Mouse (Mus musculus) kidney, embryonic 16.5 days (tissue): ENCODE data around the gene Ceacam18. TPM values are rescaled to one million over a fixed set of nuclear protein-coding genes. Genes with fewer than 3 reads are reported as not detected.

Experiments
- ATAC-seq: fragments of 200-750 bp; cut with Nextera tagmentation; 2 replicates; pipeline ENCODE4 v1.8.0; 2017; ENCODE audit warnings: moderate TSS enrichment; ENCODE audit not compliant: low FRiP score, low TSS enrichment
- H3K27ac ChIP-seq: fragments of 300-500 bp; sonication (generic); 2 replicates; pipeline ENCODE4 v1.5.1; 2014; ENCODE audit warnings: low read length
- H3K27me3 ChIP-seq: fragments of 300-500 bp; sonication (generic); 2 replicates; pipeline ENCODE4 v1.6.1; 2014; ENCODE audit warnings: low read length, control low read depth, mixed read lengths; ENCODE audit not compliant: insufficient read depth
- H3K36me3 ChIP-seq: fragments of 300-500 bp; sonication (generic); 2 replicates; pipeline ENCODE4 v1.6.1; 2014; ENCODE audit warnings: low read length, control low read depth, mixed read lengths; ENCODE audit not compliant: insufficient read depth
- H3K4me1 ChIP-seq: fragments of 300-500 bp; sonication (generic); 2 replicates; pipeline ENCODE4 v1.6.1; 2014; ENCODE audit warnings: low read length, control low read depth, mixed read lengths; ENCODE audit not compliant: insufficient read depth
- H3K4me2 ChIP-seq: fragments of 300-500 bp; sonication (generic); replicated peaks from 2 replicates; pipeline ENCODE4 v1.6.1; 2014; ENCODE audit warnings: low read depth, low read length
- H3K4me3 ChIP-seq: fragments of 300-500 bp; sonication (generic); 2 replicates; pipeline ENCODE4 v1.5.1; 2014; ENCODE audit warnings: mild to moderate bottlenecking, low read length
- H3K9ac ChIP-seq: fragments of 300-500 bp; sonication (generic); replicated peaks from 2 replicates; pipeline ENCODE4 v1.6.1; 2014; ENCODE audit warnings: low read length
- H3K9me3 ChIP-seq: fragments of 300-500 bp; sonication (generic); 2 replicates; pipeline ENCODE4 v1.6.1; 2016; ENCODE audit warnings: low read length, control low read depth
- WGBS: fragments of 180-500 bp; shearing (Covaris S2); extraction: QIAGEN DNeasy Blood & Tissue Kit; methylation state at CpG from one replicate; pipeline ENCODE4 v1.1.7; 2014; 5-methylcytosine and 5-hydroxymethylcytosine counted together
- polyA plus RNA-seq: library from polyadenylated mRNA; unstranded; fragments of >200 nt; fragmentation: Nextera tagmentation; extraction: Ambion mirVana; gene quantifications from 2 replicates; pipeline ENCODE4 v1.2.1, GENCODE M21; 2015

Gene Ceacam18
- polyA plus RNA-seq, result not detected in 2 replicates

DNA sequence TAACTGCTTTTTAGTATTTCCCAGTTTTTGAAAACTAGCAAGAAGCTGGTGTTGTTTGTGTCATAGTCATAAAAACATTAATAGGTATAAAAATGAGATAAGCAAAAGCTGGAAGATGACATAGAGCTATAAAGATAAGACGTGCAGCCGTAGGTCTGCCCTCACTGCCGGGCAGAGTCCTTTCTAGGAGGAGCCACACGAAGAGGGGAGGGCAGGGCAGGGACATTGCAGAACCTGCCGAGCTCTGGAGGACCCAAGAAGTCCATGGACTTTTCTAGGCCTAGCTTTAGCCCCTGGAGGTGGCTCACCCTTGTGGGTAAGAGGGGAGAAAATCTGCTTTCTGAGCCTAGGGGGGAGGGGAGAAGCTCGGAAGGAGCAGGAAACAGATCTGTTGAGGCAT is at the start of gene Ceacam18:
TSS of gene Ceacam18 (plus strand) at position 208 of the 400 bp plus-strand sequence.
- ATAC-seq, result no peak
- WGBS, result 60% methylated on average over 6 of the region's 6 CpGs

GRCm38 (mm10) chr7:43584790-43585189 is 49.7 kb upstream of the Ceacam18 start:
- ATAC-seq, result no peak
- WGBS, result 97% methylated on average over 5 of the region's 5 CpGs
- H3K27me3 ChIP-seq, result no peaks in the 10 kb centered on the region
- peaks cover 16% of the 10 kb centered on the region for H3K4me1 ChIP-seq
- H3K9me3 ChIP-seq, result no peaks in the 10 kb centered on the region
- no peak overlapping the region for H3K4me3 ChIP-seq
- peaks cover 55% of the 10 kb centered on the region for H3K36me3 ChIP-seq
- no peak overlapping the region for H3K27ac ChIP-seq
- H3K9ac ChIP-seq, result no peak overlapping the region
- H3K4me2 ChIP-seq, result no peak overlapping the region

More for the DNA sequence above, at the start of gene Ceacam18:
- Histone ChIP-seq H3K9me3 (no peaks in the 10 kb centered on the region), H3K4me3 (no peak within 1 kb of the TSS), H3K27ac (no peak within 1 kb of the TSS), H3K4me1 (no peaks in the 10 kb centered on the region), H3K27me3 (no peaks in the 10 kb centered on the region), H3K9ac (no peak within 1 kb of the TSS), H3K36me3 (no peaks in the 10 kb centered on the region), H3K4me2 (no peak within 1 kb of the TSS)

- ATAC-seq, result no peak
- Histone ChIP-seq H3K9me3 (no peaks in the 10 kb centered on the region), H3K4me3 (no peak overlapping the region), H3K36me3 (no peaks in the 10 kb centered on the region), H3K9ac (no peak overlapping the region), H3K27ac (no peak overlapping the region), H3K4me1 (no peaks in the 10 kb centered on the region), H3K27me3 (no peaks in the 10 kb centered on the region), H3K4me2 (no peak overlapping the region)
- WGBS, result 28% methylated on average over 5 of the region's 5 CpGs
These were observed 32.6 kb upstream of the Ceacam18 start for GRCm38 (mm10) chr7:43601884-43602283.

DNA sequence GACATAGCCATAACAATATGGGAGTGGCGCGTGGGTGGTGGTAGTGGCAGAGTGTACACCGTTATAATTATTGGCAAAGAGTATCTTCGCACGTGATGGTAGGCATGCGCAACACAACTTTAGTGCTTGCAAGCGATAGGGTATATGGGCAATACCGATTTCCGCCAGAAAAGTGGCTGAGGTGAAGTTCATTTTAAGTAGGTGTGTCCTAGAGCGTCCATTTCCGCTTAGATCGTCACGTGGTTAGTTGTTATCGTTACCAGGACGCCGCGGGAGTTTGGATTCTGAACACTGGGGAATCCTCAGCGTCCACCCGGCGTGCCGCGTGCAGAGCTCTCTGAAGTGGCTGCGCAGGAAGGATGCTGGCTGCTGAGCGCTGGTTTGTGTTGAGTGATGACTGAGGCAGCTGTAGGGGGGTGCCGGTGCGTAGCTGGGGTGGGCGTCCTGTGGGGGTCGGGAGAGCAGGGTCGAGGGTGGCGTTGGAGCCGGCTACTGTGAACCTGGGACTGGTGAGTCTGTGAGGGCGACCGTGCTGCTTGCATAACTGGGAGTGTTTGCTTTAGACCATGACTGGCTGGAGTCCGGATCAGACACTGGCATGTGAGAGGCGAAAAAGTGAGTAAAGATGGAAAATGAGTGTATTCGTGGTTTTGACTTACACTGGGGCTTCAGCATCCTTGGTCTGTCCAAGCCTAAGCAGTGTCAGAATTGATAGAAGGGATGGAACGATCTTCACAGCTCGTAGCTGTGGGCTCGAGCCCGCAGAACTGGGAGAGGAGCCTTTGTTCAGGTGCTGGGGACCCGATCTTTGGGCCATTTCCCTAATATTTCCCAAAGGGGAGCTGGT is 27.4 kb upstream of the Ceacam18 start, which contains the start of gene Zfp819:
TSS of gene Zfp819 (plus strand) at position 274 of the 847 bp plus-strand sequence.
- ATAC-seq, result peak; percentile 91
- H3K4me1 ChIP-seq, result no peaks in the 10 kb centered on the region
- H3K4me2 ChIP-seq, result peak within 1 kb of the TSS; percentile 58
- no peaks in the 10 kb centered on the region for H3K9me3 ChIP-seq
- 14% methylated on average over 41 of the region's 41 CpGs for WGBS
- H3K36me3 ChIP-seq, result no peaks in the 10 kb centered on the region
- no peak within 1 kb of the TSS for H3K27ac ChIP-seq
- peak within 1 kb of the TSS; percentile 39 for H3K4me3 ChIP-seq
- H3K9ac ChIP-seq, result peak within 1 kb of the TSS; percentile 24; the same call in 1 of the 2 replicates
- 0 out of 2 replicates have a peak, but pooled peaks cover 5% of the 10 kb centered on the region for H3K27me3 ChIP-seq

DNA sequence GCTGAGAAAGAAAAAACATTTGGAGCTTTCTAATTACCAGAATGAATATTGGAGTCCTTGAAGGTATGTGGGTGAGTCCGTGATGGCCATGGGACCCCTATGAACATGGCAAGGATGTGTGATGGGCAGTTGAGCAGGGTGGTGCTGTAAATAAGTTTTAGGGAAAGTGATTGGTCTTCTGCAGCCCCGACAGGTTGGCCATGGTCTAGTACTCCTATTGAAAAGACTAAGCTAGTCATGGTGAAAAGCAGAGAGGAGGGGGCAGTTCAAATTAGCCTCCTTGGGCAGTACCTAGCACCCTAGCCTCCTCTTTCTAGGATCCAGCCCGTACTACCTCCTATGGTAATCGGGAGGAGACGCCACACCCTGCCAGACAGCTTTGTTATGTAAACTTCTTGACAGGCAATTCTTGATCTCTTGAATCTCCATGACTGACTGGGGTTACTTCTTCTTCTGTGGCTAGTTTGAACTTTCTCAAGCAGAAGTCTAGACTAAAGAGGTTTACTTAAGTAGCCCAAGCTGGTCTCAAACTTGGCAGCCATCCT is 26.7 kb upstream of the Ceacam18 start:
- H3K36me3 ChIP-seq, result no peaks in the 10 kb centered on the region
- H3K4me2 ChIP-seq, result peak overlapping the region; percentile 58
- WGBS, result 36% methylated on average over 5 of the region's 5 CpGs
- no peak overlapping the region for H3K9ac ChIP-seq
- no peak overlapping the region for H3K27ac ChIP-seq
- no peaks in the 10 kb centered on the region for H3K4me1 ChIP-seq
- no peak overlapping the region for H3K4me3 ChIP-seq
- H3K27me3 ChIP-seq, result 0 out of 2 replicates have a peak, but pooled peaks cover 5% of the 10 kb centered on the region
- H3K9me3 ChIP-seq, result no peaks in the 10 kb centered on the region
- peak; percentile 51 for ATAC-seq

DNA sequence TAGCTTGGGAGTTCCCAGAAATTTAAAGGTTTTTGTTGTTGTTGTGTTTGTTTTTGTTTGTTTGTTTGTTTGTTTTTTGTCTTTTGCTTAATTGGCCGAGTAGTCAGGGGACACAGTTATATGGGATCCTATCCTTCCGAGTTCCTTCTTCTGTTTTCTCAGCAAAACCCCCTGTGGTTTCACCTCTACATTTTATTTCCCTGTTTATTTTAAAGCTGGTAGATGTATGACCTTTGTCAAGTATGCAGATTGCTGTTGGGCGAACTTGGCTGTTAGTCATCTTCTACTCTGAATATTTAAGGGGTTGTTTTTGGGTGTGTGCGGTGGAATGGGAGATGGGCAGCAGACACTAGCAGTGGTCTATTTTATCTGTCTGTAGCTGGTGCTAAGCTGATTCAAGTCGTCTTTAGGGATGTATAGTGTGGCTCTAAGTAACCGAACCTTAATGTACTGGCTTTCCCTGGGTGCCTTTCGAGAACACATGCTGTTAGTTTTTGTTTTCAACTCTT is 26.1 kb upstream of the Ceacam18 start:
- Histone ChIP-seq H3K27ac (no peak overlapping the region), H3K36me3 (no peaks in the 10 kb centered on the region), H3K9ac (no peak overlapping the region), H3K4me3 (no peak overlapping the region), H3K4me1 (no peaks in the 10 kb centered on the region), H3K9me3 (no peaks in the 10 kb centered on the region), H3K4me2 (no peak overlapping the region), H3K27me3 (0 out of 2 replicates have a peak, but pooled peaks cover 5% of the 10 kb centered on the region)
- ATAC-seq, result no peak
- 78% methylated on average over 7 of the region's 7 CpGs for WGBS

DNA sequence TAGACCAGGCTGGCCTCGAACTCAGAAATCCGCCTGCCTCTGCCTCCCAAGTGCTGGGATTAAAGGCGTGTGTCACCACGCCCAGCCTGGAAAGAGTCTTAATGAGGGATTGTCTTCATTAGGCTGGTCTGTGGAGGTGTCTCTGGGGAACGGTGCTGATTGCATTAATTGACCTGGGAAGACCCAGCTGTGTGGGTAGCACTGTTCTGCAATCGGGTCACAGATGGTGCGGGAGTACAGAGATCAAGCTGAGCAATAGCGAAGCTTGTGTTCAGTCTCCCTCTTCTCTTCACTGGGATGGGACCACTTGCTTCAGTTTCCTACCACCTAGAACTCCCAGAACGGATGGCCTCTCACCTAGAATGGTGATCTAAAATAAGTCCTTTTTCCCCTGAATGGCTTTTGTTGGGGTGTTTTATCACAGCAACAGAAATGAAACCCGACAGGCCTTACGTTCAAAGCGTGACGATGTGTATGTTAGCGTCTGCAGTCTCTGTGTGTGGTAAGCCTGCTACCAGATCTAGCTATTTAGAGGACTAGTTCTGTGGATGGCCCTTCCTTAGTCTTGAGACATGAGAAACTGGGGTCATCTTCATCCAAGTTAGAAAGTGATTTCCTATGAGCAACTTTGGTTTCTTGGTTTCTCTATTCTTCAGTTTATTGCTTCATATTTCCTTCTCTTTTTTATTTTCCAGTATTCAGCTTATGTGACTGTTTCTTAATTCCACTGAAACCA is 20.5 kb upstream of the Ceacam18 start:
- Histone ChIP-seq H3K4me3 (no peak overlapping the region), H3K9me3 (no peaks in the 10 kb centered on the region), H3K4me2 (no peak overlapping the region), H3K4me1 (no peaks in the 10 kb centered on the region), H3K36me3 (no peaks in the 10 kb centered on the region), H3K9ac (no peak overlapping the region), H3K27me3 (no peaks in the 10 kb centered on the region), H3K27ac (no peak overlapping the region)
- no peak for ATAC-seq
- WGBS, result 87% methylated on average over 14 of the region's 14 CpGs

GRCm38 (mm10) chr7:43622927-43623326 is 11.6 kb upstream of the Ceacam18 start:
- no peaks in the 10 kb centered on the region for H3K36me3 ChIP-seq
- no peak overlapping the region for H3K9ac ChIP-seq
- 71% methylated on average over 7 of the region's 7 CpGs for WGBS
- no peak overlapping the region for H3K4me2 ChIP-seq
- H3K9me3 ChIP-seq, result no peaks in the 10 kb centered on the region
- H3K4me3 ChIP-seq, result no peak overlapping the region
- no peaks in the 10 kb centered on the region for H3K27me3 ChIP-seq
- H3K27ac ChIP-seq, result no peak overlapping the region
- H3K4me1 ChIP-seq, result no peaks in the 10 kb centered on the region
- ATAC-seq, result no peak

DNA sequence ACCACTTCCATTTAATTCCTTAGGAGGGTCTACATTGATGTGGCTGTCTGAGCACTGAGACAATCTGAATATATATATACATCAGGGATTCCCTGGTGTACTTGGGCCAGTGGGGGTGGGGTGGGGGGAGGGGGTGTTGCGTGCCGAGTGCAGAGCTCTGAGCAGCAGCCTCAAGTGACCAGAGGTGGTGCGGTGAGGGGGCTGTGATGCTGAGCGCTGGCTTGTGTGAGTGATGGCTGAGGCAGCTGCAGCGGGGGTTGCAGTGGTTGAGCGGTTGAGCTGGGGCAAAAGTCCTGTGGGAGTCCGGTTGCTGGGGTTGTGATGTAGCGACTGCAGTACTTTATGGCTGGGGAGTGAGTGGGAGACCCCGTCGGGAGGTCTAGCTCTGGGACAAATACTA is 10.7 kb upstream of the Ceacam18 start:
- H3K4me2 ChIP-seq, result no peak overlapping the region
- no peak overlapping the region for H3K9ac ChIP-seq
- H3K9me3 ChIP-seq, result no peaks in the 10 kb centered on the region
- no peak overlapping the region for H3K27ac ChIP-seq
- no peaks in the 10 kb centered on the region for H3K27me3 ChIP-seq
- no peak overlapping the region for H3K4me3 ChIP-seq
- WGBS, result 4% methylated on average over 10 of the region's 10 CpGs
- ATAC-seq, result peak; percentile 61; the same call in 1 of the 2 replicates
- H3K36me3 ChIP-seq, result no peaks in the 10 kb centered on the region
- H3K4me1 ChIP-seq, result no peaks in the 10 kb centered on the region
